Mouse (Mus musculus): ENCODE results near the gene Tm4sf5.

DNA sequence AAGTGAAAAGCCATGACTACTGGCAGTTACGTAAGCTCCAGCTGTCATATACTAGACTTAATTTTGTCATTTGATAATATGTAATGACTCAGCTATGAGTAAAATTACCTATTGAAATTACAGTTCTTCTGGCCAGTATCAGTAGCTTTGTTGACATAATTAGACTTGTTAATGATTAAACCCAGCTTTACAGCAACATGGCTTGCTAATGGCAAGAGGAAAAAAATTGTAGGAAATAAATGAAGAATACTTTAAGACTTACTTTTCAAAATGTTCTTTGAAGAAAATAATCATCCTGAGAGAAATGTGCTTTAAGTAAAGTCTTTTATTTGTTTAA, 4.6 kb upstream of the Tm4sf5 start:
- no peak for TF ChIP-seq CTCF (IDR thresholded peaks at IDR 0.05; ENCODE audit: low read depth)
- TF ChIP-seq EP300 (IDR thresholded peaks at IDR 0.05; ENCODE audit: low read depth), result no peak

All from liver, embryonic 14.5 days (tissue).